Mouse (Mus musculus) urinary bladder, postnatal 14 days (tissue): ENCODE measurements at regions not wholly inside any gene's neighbourhood (a gene's known extent, or its start where the extent isn't known, plus 50 kb on each side); places are given as distances from the start of the nearest gene placed in this dataset.

Experiments used
- DNase-seq: peaks from one replicate; pipeline ENCODE4 v3.0.0; 2021; ENCODE audit warnings: low spot score

GRCm38 (mm10) chr12:27140335-27140702 is 202.1 kb downstream of the Sox11 start:
- DNase-seq: no peak

DNA sequence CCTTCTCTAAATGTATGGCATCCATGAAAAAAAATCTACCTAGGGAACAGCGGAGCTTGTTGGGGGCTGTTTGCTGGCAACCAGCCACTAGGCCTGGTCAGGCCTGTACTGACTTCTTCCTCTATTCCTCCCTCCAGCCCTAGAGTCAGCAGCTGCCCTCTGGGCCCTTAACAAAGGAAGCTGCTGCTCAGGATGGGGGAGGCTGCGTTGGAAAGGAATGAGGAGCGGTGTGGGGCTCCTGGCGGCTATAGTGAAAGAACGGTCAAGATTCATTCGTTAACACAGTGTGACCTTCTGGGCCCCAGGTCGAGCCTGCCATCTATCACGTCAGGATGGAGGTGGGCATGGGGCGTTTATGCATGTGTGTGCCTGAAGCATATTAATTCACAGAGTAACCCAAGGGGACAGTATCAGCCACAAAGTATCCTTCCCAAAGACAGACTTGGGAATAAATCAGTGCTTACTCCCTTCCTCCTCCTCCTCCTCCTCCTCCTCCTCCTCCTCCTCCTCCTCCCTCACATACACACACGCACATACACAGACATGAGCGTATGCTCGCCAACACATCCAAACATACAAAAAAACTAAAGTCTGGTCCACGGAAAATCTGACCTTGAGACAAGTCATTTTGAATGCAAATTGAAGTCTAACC is 202.6 kb downstream of the Sox11 start:
- no peak for DNase-seq

- DNase-seq: no peak
These were observed 203.4 kb downstream of the Sox11 start for GRCm38 (mm10) chr12:27138663-27139633.

DNA sequence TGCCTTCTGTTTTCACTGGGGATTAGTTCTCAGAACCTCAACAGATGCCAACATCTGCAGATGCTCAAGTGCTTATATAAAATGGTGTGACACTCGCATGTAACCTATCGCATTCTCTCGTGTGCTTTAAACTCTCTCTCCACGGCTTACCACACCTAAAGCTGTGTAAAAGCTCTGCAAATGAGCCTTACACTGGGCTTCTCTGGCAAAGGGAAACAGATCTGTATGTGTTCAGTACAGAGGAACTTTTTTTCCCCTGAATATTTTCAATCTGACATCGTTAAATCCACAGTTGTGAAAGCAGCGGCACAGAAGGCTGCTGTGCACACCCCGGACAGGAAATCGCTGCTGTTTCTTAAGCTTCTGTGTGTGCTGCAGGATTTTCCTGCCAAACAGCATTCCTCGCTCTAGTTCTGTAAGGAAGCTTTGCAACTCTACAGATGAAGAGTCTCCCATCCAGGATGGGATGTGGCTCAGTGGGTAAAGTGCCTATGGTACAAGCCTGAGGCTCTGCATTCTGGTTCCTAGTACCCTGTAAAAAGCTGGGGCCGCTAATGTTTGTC is 206.3 kb downstream of the Sox11 start:
- DNase-seq: peak; percentile 72

DNA sequence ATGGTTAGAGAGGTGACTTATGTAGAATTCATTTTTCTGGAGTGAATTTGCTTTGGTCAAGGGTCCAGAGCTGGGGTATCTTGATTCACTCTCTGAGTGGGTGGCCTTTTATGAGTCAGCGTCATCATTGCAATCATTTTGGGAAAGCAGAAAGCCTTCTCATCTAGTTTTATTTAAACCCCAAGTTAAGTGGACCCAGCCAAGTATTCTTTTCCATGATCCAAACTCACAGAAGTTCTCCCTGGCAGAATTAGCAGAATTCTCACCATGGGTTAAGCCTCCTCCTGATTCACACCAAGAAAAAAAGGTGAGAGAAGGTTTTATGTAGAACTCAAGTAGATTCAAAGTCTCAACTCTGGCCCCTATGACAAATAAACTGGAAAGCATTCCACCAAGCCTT is 211.8 kb downstream of the Sox11 start:
- no peak for DNase-seq

DNA sequence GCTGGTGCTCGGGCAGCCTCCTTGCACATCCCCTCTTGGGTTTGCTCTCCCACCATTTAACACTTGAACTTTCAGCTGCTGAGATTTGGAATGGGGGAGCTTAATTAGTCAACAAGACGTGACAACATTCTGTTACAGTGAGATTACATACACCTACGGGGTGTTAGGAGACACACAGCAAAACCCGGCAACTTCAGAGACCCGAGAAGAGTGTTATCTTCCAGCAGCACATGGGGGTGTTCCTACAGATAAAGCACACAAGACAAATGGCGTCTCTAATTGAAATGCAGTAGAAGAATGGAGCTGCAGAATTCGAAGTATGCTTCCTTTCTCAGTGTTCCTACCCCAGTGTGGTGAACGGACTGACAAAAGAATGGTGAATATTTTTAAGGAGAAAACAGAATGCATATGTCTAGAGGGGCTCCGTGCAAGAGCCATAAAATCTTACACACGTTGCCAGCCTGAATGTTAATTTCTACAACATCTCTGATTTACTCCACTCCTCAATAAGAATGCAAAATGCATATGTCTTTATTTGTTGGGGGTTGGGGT is 215.2 kb downstream of the Sox11 start:
- no peak for DNase-seq

GRCm38 (mm10) chr12:27118581-27118980 is 223.8 kb downstream of the Sox11 start:
- no peak for DNase-seq

- DNase-seq: no peak
These were observed 227.0 kb downstream of the Sox11 start for GRCm38 (mm10) chr12:27115392-27115791.

- no peak for DNase-seq
These were observed 237.3 kb downstream of the Sox11 start for GRCm38 (mm10) chr12:27104925-27105571.

- no peak for DNase-seq
These were observed 239.4 kb downstream of the Sox11 start for GRCm38 (mm10) chr12:27102996-27103395.

DNA sequence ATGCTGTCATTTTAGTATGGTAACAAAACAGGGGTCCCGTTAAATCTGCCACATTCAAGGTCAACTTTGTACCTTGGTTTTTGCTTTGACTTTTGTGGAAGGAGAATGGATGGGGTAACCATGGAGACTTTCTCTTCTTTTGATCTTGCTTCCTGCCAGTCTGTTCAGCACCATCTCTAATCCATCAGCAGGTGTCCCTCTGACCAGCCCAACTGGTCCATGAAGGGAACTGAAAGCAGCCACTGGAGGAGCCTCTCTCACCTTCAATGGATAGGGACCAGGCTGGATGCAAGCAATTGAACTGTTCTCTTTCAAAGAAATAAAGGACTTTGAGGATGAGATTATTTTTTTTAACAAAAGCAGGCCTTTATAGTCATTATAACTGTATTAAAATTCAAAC is 253.2 kb downstream of the Sox11 start:
- no peak for DNase-seq

DNA sequence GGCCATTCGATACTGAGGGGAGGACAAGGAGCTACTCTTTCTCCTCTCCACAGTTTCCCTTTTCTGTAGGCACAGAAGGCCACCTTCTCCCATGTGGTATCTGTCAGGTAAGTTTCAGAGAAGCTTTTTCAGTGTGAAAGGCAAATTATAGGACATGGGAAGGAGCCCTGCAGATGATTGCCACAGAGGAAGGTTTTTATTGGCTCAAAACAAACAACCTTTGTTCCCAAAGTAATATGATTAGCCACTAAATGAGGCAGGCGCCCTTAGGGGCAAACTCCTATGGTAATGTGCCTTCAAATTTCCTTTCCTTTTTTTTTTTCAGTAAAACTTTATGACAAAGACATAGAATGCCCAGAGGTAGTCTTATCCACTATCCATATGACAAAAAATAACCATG is 256.5 kb downstream of the Sox11 start:
- no peak for DNase-seq

DNA sequence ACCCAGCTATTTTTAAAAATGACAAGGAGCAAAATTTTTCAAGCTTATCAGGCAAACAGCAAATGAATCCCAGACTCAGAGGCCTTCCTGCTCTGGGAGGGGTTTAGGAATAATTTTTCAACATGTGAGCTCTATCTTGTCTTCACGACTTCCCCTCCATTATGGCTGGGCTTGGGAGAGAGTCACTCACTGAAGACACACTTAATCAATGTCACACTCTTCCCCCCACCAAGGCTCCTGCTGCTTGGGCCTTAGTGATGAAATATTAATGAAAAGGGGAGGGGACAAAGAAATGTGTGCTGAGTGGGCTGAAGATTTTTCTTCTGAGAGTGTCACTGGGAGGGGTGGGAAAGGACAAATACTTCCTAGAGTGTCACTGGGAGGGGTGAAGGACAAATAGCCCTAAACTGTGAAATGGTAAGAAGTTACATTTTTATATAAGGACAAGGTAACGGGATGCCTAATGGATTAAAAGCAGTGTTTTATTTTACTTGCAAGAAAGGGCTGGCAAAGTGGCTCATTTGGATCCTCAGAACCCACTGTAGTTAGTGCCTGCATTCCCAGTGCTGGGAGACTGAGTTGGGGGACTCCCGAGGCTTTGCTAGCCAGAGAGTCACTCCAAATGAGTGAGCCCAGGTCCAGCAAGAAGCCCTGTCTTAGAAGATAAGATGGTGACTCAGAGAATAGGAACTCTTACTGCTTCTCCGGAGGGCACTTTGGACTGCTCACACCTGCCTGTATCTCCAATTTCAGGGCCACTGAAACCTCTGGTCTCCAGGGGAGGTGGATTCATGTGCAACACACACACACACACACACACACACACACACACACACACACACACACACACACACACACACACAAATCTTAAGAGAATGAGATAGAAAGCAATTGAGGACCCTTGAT is 258.5 kb downstream of the Sox11 start:
- DNase-seq: no peak

DNA sequence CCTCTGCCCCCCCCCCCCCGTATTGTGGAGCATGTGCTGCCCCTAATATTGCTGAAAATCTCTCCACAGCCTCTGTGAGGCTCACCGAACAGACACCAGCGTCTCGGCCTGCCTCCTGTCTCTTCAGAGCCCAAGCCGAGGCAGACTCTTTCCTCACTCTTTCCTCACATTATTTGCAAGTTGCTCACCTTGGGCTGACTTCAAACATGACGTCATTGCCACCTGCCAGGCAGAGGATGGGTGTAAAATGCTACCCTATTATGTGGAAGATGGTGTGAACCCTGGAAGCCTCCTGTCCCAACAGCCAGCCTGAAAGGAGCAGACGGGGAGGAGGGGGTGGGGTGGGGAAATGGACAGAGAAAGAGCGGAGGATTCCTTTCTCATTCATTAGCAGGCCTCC is 259.3 kb downstream of the Sox11 start:
- no peak for DNase-seq

GRCm38 (mm10) chr12:27082624-27083023 is 259.8 kb downstream of the Sox11 start:
- DNase-seq: no peak

DNA sequence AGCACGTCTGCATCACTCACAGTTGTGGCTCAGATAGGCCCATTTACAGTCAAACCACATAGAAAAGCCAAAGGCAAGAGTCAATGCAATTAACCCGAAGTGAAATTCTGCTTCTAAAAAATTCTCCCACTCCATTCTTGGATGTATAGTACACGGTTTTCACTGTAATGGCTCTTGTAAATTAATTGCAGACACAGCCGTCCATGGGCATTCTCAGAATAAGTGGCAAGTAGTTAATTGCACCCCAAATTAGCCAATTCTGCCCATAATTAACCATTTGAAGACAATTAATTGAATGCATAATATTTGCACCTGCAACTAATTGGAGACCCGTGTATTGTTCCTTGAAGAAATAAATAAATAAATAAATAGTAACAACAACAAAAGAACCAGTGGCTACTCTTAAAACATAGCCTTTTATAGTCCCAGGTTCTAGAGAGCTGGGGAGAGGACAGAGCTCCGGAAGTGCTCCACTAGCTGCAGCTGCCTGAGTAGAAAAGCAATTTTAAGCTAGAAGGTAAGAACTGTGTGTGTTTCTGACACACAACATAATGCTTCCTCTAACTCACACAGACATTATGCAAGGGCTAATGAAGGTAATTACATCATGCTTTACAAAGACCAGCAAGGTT is 266.2 kb downstream of the Sox11 start:
- DNase-seq: no peak

GRCm38 (mm10) chr12:27065011-27065517 is 277.3 kb downstream of the Sox11 start:
- no peak for DNase-seq

- DNase-seq: no peak
These were observed 278.9 kb downstream of the Sox11 start for GRCm38 (mm10) chr12:27063518-27063917.

GRCm38 (mm10) chr12:27062511-27063264 is 279.7 kb downstream of the Sox11 start:
- DNase-seq: no peak

GRCm38 (mm10) chr12:27062061-27062461 is 280.3 kb downstream of the Sox11 start:
- DNase-seq: no peak
